Mouse (Mus musculus) G1E (cell line): ENCODE results near the gene Fam160a1.

Experiments used
- CTCF ChIP-seq: IDR thresholded peaks from 2 replicates; pipeline ENCODE4 v1.5.1; 2012; ENCODE audit warnings: low read depth, low read length, inconsistent platforms, mixed read lengths
- TAL1 ChIP-seq: conservative IDR thresholded peaks from 2 replicates; pipeline ENCODE4 v1.6.1; 2012; ENCODE audit warnings: low read depth, low read length, inconsistent platforms, mixed read lengths

- no peak for TF ChIP-seq CTCF
- TF ChIP-seq TAL1: no peak
Measured at GRCm38 (mm10) chr3:85679312-85679933, 137.7 kb downstream of the Fam160a1 start.
